Mouse (Mus musculus): Measurements from ENCODE around the gene Mef2a. TPM values are rescaled to one million over a fixed set of nuclear protein-coding genes. Genes with fewer than 3 reads are reported as not detected.

The Mef2a gene
- polyA plus RNA-seq, 1 experiment from 2014 or later: 22.4 TPM

DNA sequence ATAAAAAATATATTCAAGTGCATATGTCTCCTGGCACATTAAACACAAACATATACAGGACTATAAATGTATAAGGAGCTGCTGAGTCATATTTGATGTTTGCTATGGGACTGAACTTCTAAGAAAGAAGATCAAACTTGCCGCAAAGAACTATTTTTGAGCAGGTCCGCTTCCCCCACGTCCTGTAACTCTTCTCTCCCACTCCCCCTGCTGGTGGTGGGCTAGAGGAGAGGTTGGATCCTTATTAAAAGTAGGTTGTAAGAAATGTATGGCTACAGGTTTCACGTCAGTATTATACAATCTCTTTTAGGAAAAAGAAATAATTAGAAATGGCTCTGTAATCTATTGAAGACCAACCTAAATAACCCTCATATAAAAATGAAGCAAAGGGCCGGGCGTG, 19.0 kb downstream of the Mef2a start:
- H3K9me3 ChIP-seq (replicated peaks): 0 out of 2 replicates have a peak, but pooled peaks cover 2% of the 10 kb centered on the region
- no peaks in the 10 kb centered on the region for H3K27me3 ChIP-seq (ENCODE audit: low read depth, poor library complexity, severe bottlenecking)
- no peak overlapping the region for H3K27ac ChIP-seq
- no peak overlapping the region for H3K4me3 ChIP-seq
- no peaks in the 10 kb centered on the region for H3K4me1 ChIP-seq
- H3K36me3 ChIP-seq: peaks cover 10% of the 10 kb centered on the region
- DNase-seq (ENCODE audit: low spot score): no peak
- WGBS: 88% methylated on average over 6 of the region's 6 CpGs

DNA sequence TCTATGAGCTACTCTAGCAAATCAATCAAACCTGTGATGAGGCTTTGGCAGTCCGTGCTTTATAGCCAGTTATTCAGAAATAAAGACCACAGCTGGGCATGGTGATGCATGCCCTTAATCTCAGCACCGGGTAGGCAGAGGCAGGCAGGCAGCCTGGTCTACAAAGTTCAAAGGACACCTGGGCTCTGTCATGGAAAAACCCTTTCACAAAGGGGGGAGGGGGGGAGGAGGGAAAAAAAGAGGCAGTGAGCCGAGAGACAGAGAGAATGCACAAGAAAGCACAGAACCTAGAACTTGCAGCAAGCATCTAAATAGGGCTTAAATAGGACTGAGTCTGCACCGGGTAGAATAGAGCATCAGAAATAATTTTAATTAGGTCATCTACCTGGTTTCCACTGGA, 19.7 kb downstream of the Mef2a start:
- Histone ChIP-seq H3K4me3 (no peak overlapping the region), H3K4me1 (no peaks in the 10 kb centered on the region), H3K9me3 (replicated peaks) (0 out of 2 replicates have a peak, but pooled peaks cover 2% of the 10 kb centered on the region), H3K27ac (no peak overlapping the region), H3K27me3 (ENCODE audit: low read depth, poor library complexity, severe bottlenecking) (no peaks in the 10 kb centered on the region), H3K36me3 (peaks cover 10% of the 10 kb centered on the region)
- DNase-seq (ENCODE audit: low spot score): no peak
- 83% methylated on average over 4 of the region's 4 CpGs for WGBS

DNA sequence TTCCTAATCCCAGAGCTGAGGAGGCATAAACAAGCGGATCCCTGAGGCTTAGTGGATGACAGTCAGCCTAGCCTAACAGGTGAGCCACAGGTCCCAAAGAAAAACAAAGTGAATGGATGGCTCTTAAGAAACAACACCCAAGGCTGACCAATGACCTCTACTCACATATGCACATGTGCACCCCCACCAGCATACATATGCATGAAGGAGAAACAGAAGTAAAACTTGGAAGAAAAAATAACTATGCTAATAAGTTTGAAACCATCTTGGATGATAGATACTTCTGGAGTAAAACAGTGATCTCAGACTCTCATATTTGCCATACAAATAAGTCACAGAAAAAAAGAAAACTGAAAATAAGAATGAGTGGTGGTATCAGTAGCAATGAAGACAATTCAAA, 28.2 kb downstream of the Mef2a start:
- H3K4me1 ChIP-seq: no peaks in the 10 kb centered on the region
- no peaks in the 10 kb centered on the region for H3K27me3 ChIP-seq (ENCODE audit: low read depth, poor library complexity, severe bottlenecking)
- DNase-seq (ENCODE audit: low spot score): no peak
- H3K36me3 ChIP-seq: peaks cover 9% of the 10 kb centered on the region
- no peak overlapping the region for H3K4me3 ChIP-seq
- no peak overlapping the region for H3K27ac ChIP-seq
- H3K9me3 ChIP-seq (replicated peaks): no peaks in the 10 kb centered on the region
- 78% methylated on average over 1 of the region's 1 CpGs for WGBS

DNA sequence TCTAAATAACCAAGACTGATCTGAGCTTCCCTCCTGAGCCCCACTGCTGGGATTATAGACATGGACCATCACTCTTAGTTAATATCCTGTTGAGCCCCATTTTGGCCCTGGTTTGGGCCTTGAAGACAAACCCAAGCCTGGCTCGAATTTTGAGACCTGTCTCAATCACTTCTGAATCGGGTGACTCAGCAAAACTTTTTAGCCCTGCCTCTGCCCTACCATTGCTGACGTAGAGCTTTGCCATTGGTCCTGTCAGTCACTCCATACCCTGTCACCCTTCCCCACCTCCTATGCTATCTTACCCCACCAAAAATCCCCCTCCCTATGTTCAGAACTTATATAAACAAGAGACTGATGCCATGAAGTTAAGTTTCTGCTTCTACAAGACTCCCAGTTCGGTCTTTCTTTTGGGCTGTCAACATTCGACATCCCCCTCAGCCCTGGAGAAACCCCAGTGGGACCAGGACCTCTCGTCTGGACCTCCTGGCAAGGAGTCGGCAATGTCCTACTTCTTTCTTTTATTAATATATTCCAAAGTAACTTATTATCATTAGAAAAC, 30.5 kb downstream of the Mef2a start:
- no peak for DNase-seq (ENCODE audit: low spot score)
- Histone ChIP-seq H3K36me3 (peaks cover 12% of the 10 kb centered on the region), H3K4me1 (no peaks in the 10 kb centered on the region), H3K4me3 (no peak overlapping the region), H3K9me3 (replicated peaks) (no peaks in the 10 kb centered on the region), H3K27me3 (ENCODE audit: low read depth, poor library complexity, severe bottlenecking) (no peaks in the 10 kb centered on the region), H3K27ac (no peak overlapping the region)
- 90% methylated on average over 7 of the region's 7 CpGs for WGBS

DNA sequence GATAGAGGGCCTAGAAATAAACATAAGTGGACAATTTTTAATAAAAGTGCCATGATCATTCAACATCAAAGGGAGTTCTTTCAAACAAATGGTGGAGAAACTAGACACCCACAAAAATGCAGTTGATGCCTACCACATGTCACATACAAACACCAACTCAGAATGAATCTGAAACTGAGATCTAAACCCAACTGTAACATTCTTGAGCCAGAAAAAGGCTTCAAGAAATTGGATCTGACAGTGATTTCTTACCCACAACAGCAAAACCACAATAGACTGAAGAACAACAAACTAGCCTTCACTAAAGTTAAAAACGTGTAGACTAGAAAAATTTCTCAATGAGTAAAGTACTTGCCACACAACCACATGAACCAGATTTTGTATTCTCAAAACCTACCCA, 52.3 kb downstream of the Mef2a start:
- Histone ChIP-seq H3K4me1 (no peaks in the 10 kb centered on the region), H3K27ac (no peak overlapping the region), H3K36me3 (no peaks in the 10 kb centered on the region), H3K9me3 (replicated peaks) (no peaks in the 10 kb centered on the region), H3K27me3 (ENCODE audit: low read depth, poor library complexity, severe bottlenecking) (no peaks in the 10 kb centered on the region), H3K4me3 (no peak overlapping the region)
- no peak for DNase-seq (ENCODE audit: low spot score)
- WGBS: 79% methylated on average over 1 of the region's 1 CpGs

DNA sequence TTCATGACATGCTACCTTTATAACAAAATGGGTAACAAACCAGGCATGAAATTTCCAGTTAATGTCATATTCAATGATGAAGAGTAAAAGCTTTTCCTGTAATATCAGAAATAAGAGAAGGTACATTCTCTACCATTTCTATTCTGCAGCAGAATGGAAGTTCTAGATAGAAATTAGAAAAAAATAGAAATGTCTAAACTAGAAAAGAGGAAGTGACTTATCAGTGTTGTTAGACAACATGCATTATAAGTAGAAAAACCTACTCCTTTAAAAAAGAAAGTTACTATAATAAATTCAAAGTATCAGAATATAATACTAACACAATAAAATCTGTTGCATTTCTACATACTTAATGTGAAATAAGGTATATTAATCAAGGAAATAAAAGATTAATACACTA, 54.0 kb downstream of the Mef2a start:
- Histone ChIP-seq H3K4me1 (no peaks in the 10 kb centered on the region), H3K27ac (no peak overlapping the region), H3K36me3 (0 out of 2 replicates have a peak, but pooled peaks cover 3% of the 10 kb centered on the region), H3K27me3 (ENCODE audit: low read depth, poor library complexity, severe bottlenecking) (no peaks in the 10 kb centered on the region), H3K9me3 (replicated peaks) (no peaks in the 10 kb centered on the region), H3K4me3 (no peak overlapping the region)
- DNase-seq (ENCODE audit: low spot score): no peak

DNA sequence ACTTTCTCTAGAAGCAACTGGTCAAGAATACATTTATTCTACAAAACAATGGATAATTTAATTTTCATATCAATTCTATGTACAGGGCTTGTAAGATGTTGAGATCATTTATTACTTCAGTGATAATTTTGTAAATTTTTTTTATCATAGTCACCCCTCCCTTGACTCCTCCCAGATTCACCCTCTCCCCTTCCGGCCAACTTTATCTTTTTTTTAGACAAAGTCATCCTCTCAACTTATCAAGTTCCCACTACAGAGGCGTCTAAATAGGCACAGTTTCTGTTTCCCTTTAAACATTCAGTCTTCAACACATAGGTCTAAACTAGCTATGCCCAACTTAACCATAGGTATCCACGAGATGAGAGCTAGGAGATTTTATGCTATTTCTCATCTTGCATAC, 59.5 kb downstream of the Mef2a start:
- Histone ChIP-seq H3K4me3 (no peak overlapping the region), H3K9me3 (replicated peaks) (no peaks in the 10 kb centered on the region), H3K36me3 (0 out of 2 replicates have a peak, but pooled peaks cover 4% of the 10 kb centered on the region), H3K27me3 (ENCODE audit: low read depth, poor library complexity, severe bottlenecking) (no peaks in the 10 kb centered on the region), H3K4me1 (no peaks in the 10 kb centered on the region), H3K27ac (no peak overlapping the region)
- WGBS: 92% methylated on average over 3 of the region's 3 CpGs
- DNase-seq (ENCODE audit: low spot score): no peak

DNA sequence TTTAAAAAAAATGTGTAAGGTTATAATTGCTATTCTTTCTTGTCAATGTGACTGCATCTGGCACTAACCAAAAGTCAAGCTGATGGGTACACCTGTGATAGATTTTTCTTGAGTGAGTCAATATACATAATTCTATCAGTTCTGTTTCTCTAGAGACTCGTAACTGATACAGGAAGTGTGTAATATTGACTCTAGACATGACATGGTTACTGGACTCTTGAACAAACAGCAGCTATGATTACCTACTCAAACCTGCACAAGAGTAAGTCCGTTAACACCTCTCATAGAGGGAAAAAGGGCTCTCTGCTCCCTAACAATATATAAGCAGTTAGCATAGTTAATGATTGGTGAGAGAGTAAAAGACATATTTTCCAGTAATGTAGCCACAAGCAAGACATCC, 62.5 kb downstream of the Mef2a start:
- no peaks in the 10 kb centered on the region for H3K4me1 ChIP-seq
- H3K27ac ChIP-seq: no peak overlapping the region
- no peak for DNase-seq (ENCODE audit: low spot score)
- 89% methylated on average over 2 of the region's 2 CpGs for WGBS
- H3K4me3 ChIP-seq: no peak overlapping the region
- H3K27me3 ChIP-seq (ENCODE audit: low read depth, poor library complexity, severe bottlenecking): no peaks in the 10 kb centered on the region
- H3K36me3 ChIP-seq: 0 out of 2 replicates have a peak, but pooled peaks cover 4% of the 10 kb centered on the region
- H3K9me3 ChIP-seq (replicated peaks): no peaks in the 10 kb centered on the region

DNA sequence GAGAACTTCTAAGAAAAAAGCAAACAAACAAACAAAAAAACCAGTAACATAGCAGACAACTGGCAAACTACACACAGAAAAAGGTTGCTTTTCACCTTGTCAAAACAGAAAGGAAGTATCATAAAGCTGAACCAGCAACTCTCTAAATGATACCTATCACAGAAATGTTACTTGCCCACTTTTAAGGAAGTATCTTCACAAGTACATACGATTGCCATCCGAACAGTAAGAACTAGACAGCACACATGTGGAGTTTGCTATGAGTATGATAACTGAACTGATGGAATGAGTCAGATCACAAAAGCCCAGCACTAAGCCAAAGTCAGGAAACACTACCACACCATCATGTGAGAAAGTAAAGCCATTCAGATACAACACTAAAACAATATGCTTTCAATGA, 64.6 kb downstream of the Mef2a start:
- no peak overlapping the region for H3K27ac ChIP-seq
- no peak overlapping the region for H3K4me3 ChIP-seq
- 98% methylated on average over 2 of the region's 2 CpGs for WGBS
- H3K4me1 ChIP-seq: no peaks in the 10 kb centered on the region
- no peaks in the 10 kb centered on the region for H3K9me3 ChIP-seq (replicated peaks)
- H3K36me3 ChIP-seq: peaks cover 7% of the 10 kb centered on the region; the same call in 1 of the 2 replicates
- DNase-seq (ENCODE audit: low spot score): no peak
- no peaks in the 10 kb centered on the region for H3K27me3 ChIP-seq (ENCODE audit: low read depth, poor library complexity, severe bottlenecking)

DNA sequence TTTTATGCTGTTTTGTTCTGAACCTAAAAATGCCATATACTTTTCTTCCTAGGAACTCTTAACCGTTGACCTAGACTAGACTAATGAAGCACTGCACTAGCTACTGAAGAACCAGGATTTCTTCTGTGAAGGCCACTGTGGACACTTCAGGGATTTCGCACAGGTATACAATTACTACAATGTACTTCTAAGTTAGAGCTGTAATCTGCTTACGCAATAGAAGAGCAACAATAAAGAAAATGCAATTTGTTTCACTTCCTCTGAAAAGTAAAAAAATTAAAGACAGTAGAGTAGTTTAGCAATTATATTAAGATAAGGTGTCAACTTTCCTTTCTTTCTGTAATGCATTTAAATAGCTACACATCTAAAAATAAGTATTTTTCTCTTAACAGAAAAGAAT, 65.6 kb downstream of the Mef2a start:
- Histone ChIP-seq H3K4me1 (no peaks in the 10 kb centered on the region), H3K4me3 (no peak overlapping the region), H3K9me3 (replicated peaks) (no peaks in the 10 kb centered on the region), H3K27me3 (ENCODE audit: low read depth, poor library complexity, severe bottlenecking) (no peaks in the 10 kb centered on the region), H3K36me3 (peaks cover 7% of the 10 kb centered on the region; the same call in 1 of the 2 replicates), H3K27ac (no peak overlapping the region)
- DNase-seq (ENCODE audit: low spot score): no peak
- 92% methylated on average over 3 of the region's 3 CpGs for WGBS

DNA sequence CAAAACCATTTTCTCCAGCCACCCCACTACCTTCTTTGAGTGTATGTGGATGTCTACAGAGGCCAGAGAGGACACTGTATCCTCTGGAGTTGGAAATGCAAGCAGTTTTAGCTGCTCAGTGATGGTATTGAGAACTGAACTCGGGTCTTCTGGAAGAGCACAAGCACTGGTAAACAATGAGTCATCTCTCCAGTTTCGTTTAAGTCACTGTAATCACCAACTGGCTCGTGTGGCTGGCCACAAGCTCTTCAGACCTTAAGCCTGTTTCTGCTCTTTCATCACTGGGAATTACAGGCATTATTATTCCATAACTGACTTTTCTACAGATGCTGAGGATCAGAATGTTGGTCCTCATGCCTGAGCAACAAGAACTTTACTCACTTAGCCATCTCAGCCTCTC, 67.7 kb downstream of the Mef2a start:
- no peak overlapping the region for H3K4me3 ChIP-seq
- H3K4me1 ChIP-seq: no peaks in the 10 kb centered on the region
- H3K27me3 ChIP-seq (ENCODE audit: low read depth, poor library complexity, severe bottlenecking): no peaks in the 10 kb centered on the region
- peaks cover 7% of the 10 kb centered on the region; the same call in 1 of the 2 replicates for H3K36me3 ChIP-seq
- 93% methylated on average over 3 of the region's 3 CpGs for WGBS
- H3K9me3 ChIP-seq (replicated peaks): no peaks in the 10 kb centered on the region
- DNase-seq (ENCODE audit: low spot score): no peak
- H3K27ac ChIP-seq: no peak overlapping the region

DNA sequence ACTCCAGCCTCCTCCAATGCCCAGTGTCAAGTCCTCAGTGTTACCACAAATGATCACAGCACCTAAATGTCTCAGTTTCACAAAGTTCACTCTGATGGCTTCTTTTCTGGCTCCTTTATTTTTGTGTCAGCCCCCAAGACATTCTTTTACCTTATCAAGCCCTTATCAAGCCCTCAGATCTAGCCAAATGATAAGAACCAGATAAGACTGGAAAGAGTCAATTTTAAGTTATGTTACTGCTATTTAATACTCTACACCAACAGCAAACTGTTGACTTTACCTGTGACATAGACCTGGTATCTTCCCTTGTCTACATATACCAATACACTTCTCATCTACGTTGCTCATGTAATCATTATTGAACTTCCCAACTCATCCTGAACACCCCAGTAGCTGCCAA, 76.2 kb downstream of the Mef2a start:
- no peaks in the 10 kb centered on the region for H3K36me3 ChIP-seq
- 91% methylated on average over 1 of the region's 1 CpGs for WGBS
- H3K27ac ChIP-seq: no peak overlapping the region

DNA sequence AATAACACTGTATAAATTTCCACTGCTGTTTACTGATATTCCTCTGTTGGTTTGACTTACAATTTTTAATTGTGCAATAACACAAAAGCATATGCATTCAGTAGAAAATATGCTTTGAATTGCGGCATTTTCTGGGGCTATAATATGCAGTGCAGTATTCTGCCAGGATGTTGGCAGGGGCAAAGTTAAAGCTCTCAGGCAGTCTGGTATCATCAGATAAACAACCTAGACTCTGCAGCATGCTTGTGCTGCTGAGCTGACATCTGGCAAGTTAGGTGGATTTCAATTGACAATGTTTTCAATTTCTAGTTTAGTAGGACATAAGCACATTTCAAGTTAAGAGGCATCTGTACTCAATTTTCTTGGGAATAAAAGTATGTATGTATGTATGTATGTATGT, 81.3 kb downstream of the Mef2a start:
- Histone ChIP-seq H3K36me3 (0 out of 2 replicates have a peak, but pooled peaks cover 2% of the 10 kb centered on the region), H3K4me1 (no peaks in the 10 kb centered on the region), H3K4me3 (no peak overlapping the region), H3K27ac (no peak overlapping the region), H3K27me3 (ENCODE audit: low read depth, poor library complexity, severe bottlenecking) (no peaks in the 10 kb centered on the region), H3K9me3 (replicated peaks) (no peaks in the 10 kb centered on the region)
- DNase-seq (ENCODE audit: low spot score): no peak
- WGBS: 98% methylated on average over 1 of the region's 1 CpGs

More for the DNA sequence above, 76.2 kb downstream of the Mef2a start:
- no peaks in the 10 kb centered on the region for H3K9me3 ChIP-seq (replicated peaks)
- no peak overlapping the region for H3K4me3 ChIP-seq
- H3K4me1 ChIP-seq: no peaks in the 10 kb centered on the region
- no peak for DNase-seq (ENCODE audit: low spot score)
- H3K27me3 ChIP-seq (ENCODE audit: low read depth, poor library complexity, severe bottlenecking): no peaks in the 10 kb centered on the region

DNA sequence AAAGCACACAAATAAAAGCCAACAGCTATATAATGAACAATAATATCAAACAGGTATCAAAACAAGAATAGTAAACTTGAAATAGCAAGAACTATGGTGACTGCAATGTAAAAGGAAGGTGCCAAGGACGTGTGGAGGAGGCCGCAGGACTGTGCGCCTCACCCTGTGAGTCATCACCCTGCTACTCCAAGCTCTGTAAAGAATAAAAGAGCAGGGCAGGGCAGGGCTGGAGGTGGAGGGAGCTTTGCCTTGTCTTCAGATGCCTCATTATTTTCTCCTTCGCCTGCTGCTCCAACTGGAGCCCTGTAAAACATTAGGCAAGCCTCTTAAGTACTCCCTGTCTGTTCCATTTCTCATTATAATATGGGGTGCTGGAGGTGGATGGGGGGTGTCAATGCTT, 85.2 kb downstream of the Mef2a start:
- H3K36me3 ChIP-seq: 0 out of 2 replicates have a peak, but pooled peaks cover 2% of the 10 kb centered on the region
- no peaks in the 10 kb centered on the region for H3K4me1 ChIP-seq
- no peak overlapping the region for H3K27ac ChIP-seq
- H3K27me3 ChIP-seq (ENCODE audit: low read depth, poor library complexity, severe bottlenecking): no peaks in the 10 kb centered on the region
- no peak for DNase-seq (ENCODE audit: low spot score)
- no peak overlapping the region for H3K4me3 ChIP-seq
- H3K9me3 ChIP-seq (replicated peaks): no peaks in the 10 kb centered on the region
- WGBS: 88% methylated on average over 4 of the region's 4 CpGs
